Mouse (Mus musculus) E14TG2a.4 (cell line): ENCODE results near the gene Aqr.

Source experiments
- H3K27me3 ChIP-seq: 2 replicates; pipeline ENCODE4 v1.6.1; 2014; ENCODE audit warnings: low read length, control low read depth; ENCODE audit not compliant: insufficient read depth
- H3K36me3 ChIP-seq: 2 replicates; pipeline ENCODE4 v1.6.1; 2014; ENCODE audit warnings: low read length, control low read depth; ENCODE audit not compliant: insufficient read depth
- H3K4me1 ChIP-seq: replicated peaks from 2 replicates; pipeline ENCODE4 v1.6.1; 2014; ENCODE audit warnings: low read depth, low read length, control low read depth
- H3K4me3 ChIP-seq: replicated peaks from 2 replicates; pipeline ENCODE4 v1.5.1; 2014; ENCODE audit warnings: mild to moderate bottlenecking, low read length
- H3K9me3 ChIP-seq: 2 replicates; pipeline ENCODE4 v1.6.1; 2014; ENCODE audit warnings: low read length, control low read depth
- CTCF ChIP-seq: conservative IDR thresholded peaks from 2 replicates; pipeline ENCODE4 v1.5.1; 2014; ENCODE audit warnings: low read length
- NANOG ChIP-seq: IDR thresholded peaks from 2 replicates; pipeline ENCODE4 v1.6.1; 2014; ENCODE audit warnings: borderline replicate concordance, low read length, mixed read lengths
- POU5F1 ChIP-seq: IDR thresholded peaks from 2 replicates; pipeline ENCODE4 v1.6.1; 2014; ENCODE audit warnings: low read length, borderline replicate concordance

Gene Aqr

DNA sequence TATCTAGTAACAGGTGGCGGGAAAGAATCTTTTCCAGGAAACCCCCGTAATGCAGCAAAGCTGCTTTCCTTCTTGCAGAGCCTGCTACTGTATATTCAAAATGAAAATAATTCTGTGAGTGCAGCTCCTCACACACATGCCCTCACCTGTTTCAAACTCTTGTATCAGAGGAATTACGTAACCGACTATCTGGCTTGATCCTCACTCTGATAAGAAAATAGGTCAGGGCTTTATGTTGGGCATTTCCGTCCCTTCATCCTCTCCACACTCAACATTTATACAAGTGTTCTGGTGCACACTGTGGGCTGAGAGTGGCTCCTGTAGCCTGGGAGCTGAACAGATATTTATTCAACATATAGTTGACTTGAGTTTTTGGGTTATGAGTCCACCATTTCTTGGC is 87.7 kb downstream of the Aqr start:
- Histone ChIP-seq H3K27me3 (no peaks in the 10 kb centered on the region), H3K9me3 (no peaks in the 10 kb centered on the region), H3K4me3 (no peak overlapping the region), H3K4me1 (no peaks in the 10 kb centered on the region), H3K36me3 (peaks cover 62% of the 10 kb centered on the region)
- TF ChIP-seq NANOG, result no peak
- no peak for TF ChIP-seq POU5F1
- no peak for TF ChIP-seq CTCF

DNA sequence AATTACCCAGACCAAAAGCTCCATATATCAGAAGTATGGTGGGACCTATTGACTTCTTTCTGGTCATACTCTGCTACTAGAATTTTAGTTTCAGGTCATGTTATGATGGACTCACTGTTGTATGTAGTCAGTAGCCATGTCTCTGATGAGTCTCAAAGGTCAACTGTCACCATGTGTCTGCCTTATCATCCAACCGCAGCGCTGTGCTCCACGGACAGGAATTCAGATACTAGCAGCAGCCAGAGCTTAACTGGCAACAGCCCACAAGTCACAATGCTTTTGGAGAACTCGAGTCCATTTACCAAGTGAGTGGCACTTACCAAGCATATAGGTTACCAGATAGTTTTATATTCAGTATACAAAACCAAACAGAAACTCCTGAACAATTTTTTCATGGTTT is 89.2 kb downstream of the Aqr start:
- TF ChIP-seq POU5F1 (no peak), NANOG (no peak), CTCF (no peak)
- no peaks in the 10 kb centered on the region for H3K27me3 ChIP-seq
- H3K9me3 ChIP-seq, result no peaks in the 10 kb centered on the region
- no peak overlapping the region for H3K4me3 ChIP-seq
- H3K4me1 ChIP-seq, result no peaks in the 10 kb centered on the region
- peaks cover 47% of the 10 kb centered on the region for H3K36me3 ChIP-seq

DNA sequence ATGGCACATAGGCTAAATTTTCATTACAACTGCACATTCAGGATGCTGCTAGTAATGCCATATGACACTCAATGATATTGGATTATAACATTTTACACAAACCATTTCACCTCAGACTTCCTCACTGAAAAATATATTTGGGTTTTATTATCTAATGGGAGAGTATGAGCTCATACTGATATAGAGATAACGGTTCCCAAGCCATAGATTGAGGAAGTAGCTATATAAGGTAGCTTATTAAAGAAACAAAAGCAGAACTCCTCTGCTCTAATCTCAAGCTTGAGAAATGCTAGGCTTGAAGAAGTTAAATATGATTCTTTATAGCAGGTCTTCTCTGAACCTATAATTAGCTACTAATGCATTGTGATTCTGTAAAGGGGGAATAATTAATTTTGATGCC is 90.3 kb downstream of the Aqr start:
- no peaks in the 10 kb centered on the region for H3K27me3 ChIP-seq
- no peaks in the 10 kb centered on the region for H3K4me1 ChIP-seq
- no peaks in the 10 kb centered on the region for H3K9me3 ChIP-seq
- no peak overlapping the region for H3K4me3 ChIP-seq
- TF ChIP-seq CTCF (no peak), POU5F1 (no peak), NANOG (no peak)
- H3K36me3 ChIP-seq, result peaks cover 36% of the 10 kb centered on the region

GRCm38 (mm10) chr2:114095348-114095747 is 91.5 kb downstream of the Aqr start:
- Histone ChIP-seq H3K36me3 (peaks cover 24% of the 10 kb centered on the region), H3K9me3 (no peaks in the 10 kb centered on the region), H3K27me3 (no peaks in the 10 kb centered on the region), H3K4me3 (no peak overlapping the region), H3K4me1 (no peaks in the 10 kb centered on the region)
- TF ChIP-seq NANOG, result no peak
- TF ChIP-seq CTCF, result no peak
- no peak for TF ChIP-seq POU5F1

GRCm38 (mm10) chr2:114094696-114095095 is 92.1 kb downstream of the Aqr start:
- no peaks in the 10 kb centered on the region for H3K4me1 ChIP-seq
- H3K36me3 ChIP-seq, result peaks cover 18% of the 10 kb centered on the region
- H3K9me3 ChIP-seq, result no peaks in the 10 kb centered on the region
- no peak overlapping the region for H3K4me3 ChIP-seq
- no peak for TF ChIP-seq POU5F1
- no peaks in the 10 kb centered on the region for H3K27me3 ChIP-seq

DNA sequence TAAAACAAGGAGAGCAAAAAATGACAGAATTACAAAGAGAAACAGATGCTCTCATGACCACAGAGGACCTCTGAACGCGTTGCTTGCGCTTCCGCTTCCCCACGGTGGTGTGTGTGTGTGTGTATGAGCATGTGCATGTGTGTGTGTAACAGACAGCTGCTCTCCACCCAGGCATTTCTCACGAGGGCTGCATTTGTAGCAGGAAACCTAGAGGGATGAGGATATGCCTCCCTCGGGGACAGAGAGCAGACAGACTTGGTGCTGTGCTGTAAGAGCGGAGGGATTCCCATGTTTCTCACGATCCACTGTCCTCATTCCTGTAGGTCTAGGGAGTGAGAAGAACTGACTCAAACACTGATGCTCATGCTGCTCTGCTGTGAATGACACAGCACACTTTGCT is 93.2 kb downstream of the Aqr start:
- Histone ChIP-seq H3K4me1 (no peaks in the 10 kb centered on the region), H3K36me3 (peaks cover 9% of the 10 kb centered on the region), H3K27me3 (no peaks in the 10 kb centered on the region), H3K4me3 (no peak overlapping the region), H3K9me3 (no peaks in the 10 kb centered on the region)
- no peak for TF ChIP-seq NANOG
- no peak for TF ChIP-seq POU5F1
- no peak for TF ChIP-seq CTCF

DNA sequence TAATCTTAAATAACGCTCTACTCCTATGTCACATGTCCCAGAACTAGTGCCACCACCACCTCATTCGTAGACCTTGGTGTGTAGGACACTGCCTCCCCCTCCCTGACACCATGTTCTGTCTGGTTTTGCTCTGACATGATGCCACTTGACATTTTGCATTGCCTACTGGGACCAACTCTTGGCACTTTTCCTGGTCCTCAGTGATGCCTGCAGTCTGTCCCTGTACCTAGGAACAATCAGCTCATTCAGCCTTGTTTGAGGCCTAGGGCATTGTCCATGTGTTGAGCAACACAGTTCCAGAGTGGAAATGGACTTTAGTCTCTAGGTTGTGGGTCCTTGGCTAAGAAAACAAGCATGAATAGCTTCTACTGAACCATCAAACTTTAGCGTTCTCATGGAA is 97.0 kb downstream of the Aqr start:
- Histone ChIP-seq H3K36me3 (no peaks in the 10 kb centered on the region), H3K9me3 (no peaks in the 10 kb centered on the region), H3K4me3 (no peak overlapping the region), H3K27me3 (no peaks in the 10 kb centered on the region), H3K4me1 (no peaks in the 10 kb centered on the region)
- no peak for TF ChIP-seq POU5F1
- no peak for TF ChIP-seq CTCF
- TF ChIP-seq NANOG, result no peak

DNA sequence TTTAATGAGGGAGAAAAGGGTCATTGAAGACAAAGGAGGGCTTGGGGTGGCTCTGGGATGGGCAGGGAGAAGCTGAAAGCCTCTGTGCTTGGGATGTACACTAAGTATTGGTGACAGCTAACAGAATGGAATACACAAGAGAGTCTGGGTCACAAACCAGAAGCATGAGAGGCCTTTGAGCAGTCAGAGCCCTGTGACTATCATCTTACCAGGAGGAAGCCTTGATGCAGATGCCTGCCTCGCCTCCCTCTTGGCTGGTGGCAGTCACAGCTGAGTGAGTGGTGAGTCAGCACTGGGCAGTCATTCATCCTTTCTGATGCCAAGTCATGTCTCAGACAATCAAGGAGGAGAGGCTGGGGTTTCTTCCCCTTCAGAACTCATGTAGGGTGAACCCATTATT is 99.6 kb downstream of the Aqr start:
- no peaks in the 10 kb centered on the region for H3K36me3 ChIP-seq
- no peaks in the 10 kb centered on the region for H3K4me1 ChIP-seq
- TF ChIP-seq NANOG, result no peak
- TF ChIP-seq CTCF, result no peak
- TF ChIP-seq POU5F1, result no peak
- H3K9me3 ChIP-seq, result peaks cover 2% of the 10 kb centered on the region; the same call in 1 of the 2 replicates
- no peak overlapping the region for H3K4me3 ChIP-seq
- H3K27me3 ChIP-seq, result no peaks in the 10 kb centered on the region

DNA sequence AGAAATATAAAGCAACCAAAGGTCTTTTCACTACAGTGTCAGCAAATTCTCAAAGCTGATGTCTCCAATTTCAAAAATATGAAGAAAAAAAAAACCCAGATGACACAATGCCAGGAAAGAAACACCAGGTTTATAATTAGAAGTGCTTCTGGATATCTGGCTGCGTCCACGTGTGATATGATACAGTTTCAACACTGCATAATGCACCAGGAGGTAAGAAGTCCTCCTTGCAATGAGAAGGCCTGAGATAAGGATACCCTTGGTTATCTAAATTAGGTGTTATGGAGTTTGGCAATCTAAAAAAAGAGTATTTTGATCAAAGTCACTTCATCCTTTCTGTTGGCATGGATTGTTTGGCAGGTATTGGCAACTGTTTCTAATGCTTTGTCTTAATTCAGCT is 114.9 kb downstream of the Aqr start:
- Histone ChIP-seq H3K4me3 (no peak overlapping the region), H3K9me3 (no peaks in the 10 kb centered on the region), H3K4me1 (no peaks in the 10 kb centered on the region), H3K27me3 (no peaks in the 10 kb centered on the region), H3K36me3 (no peaks in the 10 kb centered on the region)
- no peak for TF ChIP-seq NANOG
- TF ChIP-seq CTCF, result no peak
- no peak for TF ChIP-seq POU5F1
